In genomic region chr6:122690082-122690481, GRCm38 (mm10) we compare ENCODE assay signal across 36 mouse cellular contexts. TPM values are rescaled to one million over a fixed set of nuclear protein-coding genes. Genes with fewer than 3 reads are reported as not detected.
"Had no signal": no experiment of that assay in that cellular context is flagged by ENCODE, and none has a peak within 500 bp of the region (broad histone marks: within the 10 kb centered on the region; RNA-seq: fewer than 3 reads in every experiment).

No protein-coding gene starts in this region.

- H3K9ac ChIP-seq: hindbrain, embryonic 13.5 days; hindbrain, embryonic 15.5 days; kidney, embryonic 15.5 days; limb, embryonic 13.5 days; limb, embryonic 15.5 days; liver, embryonic 12.5 days; liver, embryonic 14.5 days had no signal

- H3K27ac ChIP-seq: heart, adult 2 months; hindbrain, embryonic 10.5 days; hindbrain, embryonic 13.5 days; hindbrain, embryonic 15.5 days; hindbrain, postnatal 0 days; kidney, embryonic 15.5 days; kidney, postnatal 0 days; limb, embryonic 13.5 days; limb, embryonic 15.5 days; liver, embryonic 12.5 days; liver, embryonic 14.5 days had no signal

- DNase-seq: gastrocnemius, postnatal 14 days; gastrocnemius, postnatal 36 days; heart, adult 11 months; heart, adult 2 months; heart, postnatal 10 days; heart, postnatal 4 days; kidney, adult 11 months; kidney, adult 2 months; kidney, adult 9 months; kidney, postnatal 14 days; kidney, postnatal 36 days; layer of hippocampus, adult 9-11 months; layer of hippocampus, postnatal 36 days; left cerebral cortex, postnatal 4 days had no signal

- H3K4me2 ChIP-seq: heart, embryonic 11.5 days; hindbrain, embryonic 13.5 days; hindbrain, embryonic 15.5 days; kidney, embryonic 15.5 days; limb, embryonic 13.5 days; limb, embryonic 15.5 days; liver, embryonic 12.5 days had no signal

- H3K4me3 ChIP-seq: heart, adult 2 months; hindbrain, embryonic 10.5 days; hindbrain, embryonic 13.5 days; hindbrain, embryonic 15.5 days; kidney, embryonic 15.5 days; limb, embryonic 13.5 days; limb, embryonic 15.5 days; liver, embryonic 12.5 days had no signal

- H3K4me1 ChIP-seq: hindbrain, embryonic 10.5 days; hindbrain, embryonic 13.5 days; hindbrain, embryonic 15.5 days; kidney, embryonic 15.5 days; limb, embryonic 13.5 days; limb, embryonic 15.5 days; liver, embryonic 12.5 days had no signal

- H3K36me3 ChIP-seq: hindbrain, embryonic 10.5 days; hindbrain, embryonic 13.5 days; hindbrain, embryonic 15.5 days; kidney, embryonic 15.5 days; limb, embryonic 13.5 days; limb, embryonic 15.5 days; liver, embryonic 12.5 days had no signal

- ATAC-seq: hindbrain, postnatal 0 days; intestine, embryonic 16.5 days; liver, embryonic 12.5 days had no signal

- H3K27me3 ChIP-seq: hindbrain, embryonic 13.5 days; hindbrain, embryonic 15.5 days; kidney, embryonic 15.5 days; limb, embryonic 13.5 days; limb, embryonic 15.5 days; liver, embryonic 12.5 days had no signal

- H3K9me3 ChIP-seq: hindbrain, embryonic 10.5 days; hindbrain, embryonic 13.5 days; hindbrain, embryonic 15.5 days; kidney, embryonic 15.5 days; limb, embryonic 13.5 days; limb, embryonic 15.5 days; liver, embryonic 12.5 days had no signal

RNA-seq across cellular contexts. Expression of gene Nanog, which starts 17.2 kb away (rescaled TPM):
- total RNA-seq: gastrocnemius, adult 8-10 months; gastrocnemius, postnatal 14 days; gastrocnemius, postnatal 36 days; heart, adult 2 months; heart, postnatal 10 days; heart, postnatal 25 days; hindbrain, postnatal 0 days; layer of hippocampus, adult 18-20 months; layer of hippocampus, postnatal 14 days; layer of hippocampus, postnatal 36 days; left cerebral cortex, adult 18-20 months; left cerebral cortex, adult 8-10 months; left cerebral cortex, postnatal 10 days; left cerebral cortex, postnatal 4 days; liver, adult 2 months had no signal
- polyA plus RNA-seq: heart, adult 2 months; kidney, postnatal 0 days; large intestine, adult 2 months; liver, adult 2 months; liver, embryonic 12.5 days; liver, embryonic 16.5 days had no signal
